Mouse (Mus musculus) ES-E14 (cell line): ENCODE results near the gene Fgf23. TPM values are rescaled to one million over a fixed set of nuclear protein-coding genes. Genes with fewer than 3 reads are reported as not detected.

Source experiments
- DNase-seq: peaks from one replicate; pipeline ENCODE4 v3.0.0-alpha.2; 2013; ENCODE audit warnings: low read depth, low spot score
- H3K27ac ChIP-seq: 2 replicates; pipeline ENCODE4 v1.5.1; 2012; ENCODE audit warnings: low read depth, mild to moderate bottlenecking, low read length, moderate library complexity, mixed read lengths; ENCODE audit not compliant: poor library complexity, insufficient read depth, severe bottlenecking
- H3K36me3 ChIP-seq: 2 replicates; pipeline ENCODE4 v1.6.1; 2012; ENCODE audit warnings: mild to moderate bottlenecking, low read length, moderate library complexity, mixed read lengths; ENCODE audit not compliant: control insufficient read depth, poor library complexity, insufficient read depth, severe bottlenecking
- H3K4me1 ChIP-seq, 2 experiments: fragments of 150-350 bp in 1 of 2; sonication (generic) in 1 of 2; 2 replicates each; pipeline ENCODE4 v1.6.1; 2012; ENCODE audit warnings: low read length in 2 of 2, mild to moderate bottlenecking in 1 of 2, mixed read lengths in 1 of 2; ENCODE audit not compliant: control insufficient read depth in 2 of 2, insufficient read depth in 2 of 2, poor library complexity in 1 of 2
- H3K4me3 ChIP-seq, 2 experiments: fragments of 150-350 bp in 1 of 2; sonication (generic) in 1 of 2; 2 replicates each; pipeline ENCODE4 v1.5.1; 2012; ENCODE audit warnings: low read length in 2 of 2, low read depth in 1 of 2, mild to moderate bottlenecking in 1 of 2, mixed read lengths in 1 of 2; ENCODE audit not compliant: insufficient read depth in 1 of 2, poor library complexity in 1 of 2, severe bottlenecking in 1 of 2
- H3K9ac ChIP-seq: 2 replicates; pipeline ENCODE4 v1.6.1; 2012; ENCODE audit warnings: low read depth, mild to moderate bottlenecking, low read length, mixed read lengths; ENCODE audit not compliant: poor library complexity, insufficient read depth, severe bottlenecking
- H3K9me3 ChIP-seq: fragments of 150-350 bp; sonication (generic); 2 replicates; pipeline ENCODE4 v1.6.1; 2012; ENCODE audit warnings: low read depth, mild to moderate bottlenecking, low read length; ENCODE audit not compliant: control insufficient read depth, insufficient read depth
- CHD2 ChIP-seq: IDR thresholded peaks from 2 replicates; pipeline ENCODE4 v1.6.1; 2014; ENCODE audit warnings: mild to moderate bottlenecking, low read depth, low read length, inconsistent platforms
- HCFC1 ChIP-seq: IDR thresholded peaks from 2 replicates; pipeline ENCODE4 v1.6.1; 2012; ENCODE audit warnings: low read length, inconsistent platforms, borderline replicate concordance; ENCODE audit not compliant: insufficient read depth
- MAFK ChIP-seq: IDR thresholded peaks from 2 replicates; pipeline ENCODE4 v1.6.1; 2014; ENCODE audit warnings: mild to moderate bottlenecking, low read depth, low read length, inconsistent platforms; ENCODE audit not compliant: insufficient read depth
- ZC3H11A ChIP-seq: IDR thresholded peaks from 2 replicates; pipeline ENCODE4 v1.6.1; 2012; ENCODE audit warnings: low read depth, mild to moderate bottlenecking, inconsistent platforms, low read length, borderline replicate concordance
- ZNF384 ChIP-seq: IDR thresholded peaks from 2 replicates; pipeline ENCODE4 v1.6.1; 2012; ENCODE audit warnings: low read depth, low read length, inconsistent platforms
- in situ Hi-C, 2 experiments: fragments of 600-800 bp; cut with MboI; formaldehyde crosslinking; loops; one replicate each; pipeline ENCODE4 v1.15.1; 2025; ENCODE audit warnings: low sequenced_read_pairs in 2 of 2, inconsistent platforms in 1 of 2; ENCODE audit not compliant: unreplicated experiment in 2 of 2
- total RNA-seq: library from RNA; depleted of rRNA; stranded (reverse); fragments of 300-350 nt; gene quantifications from 2 replicates; pipeline ENCODE4 v1.2.3, GENCODE M21; 2012

Fgf23 gene
- total RNA-seq, 1 experiment = not detected

- peak overlapping the region; percentile 55; the same call in 1 of the 2 replicates for H3K27ac ChIP-seq
Measured at GRCm38 (mm10) chr6:127104396-127105029, 31.8 kb downstream of the Fgf23 start.

GRCm38 (mm10) chr6:127105107-127105506, 32.4 kb downstream of the Fgf23 start:
- peak; percentile 73 for DNase-seq

More at GRCm38 (mm10) chr6:127104396-127105029, 31.8 kb downstream of the Fgf23 start:
- Histone ChIP-seq H3K4me1 (peaks cover 4 to 15% of the 10 kb centered on the region in 2 experiments; a peak in 3 of 4 replicates), H3K9me3 (no peaks in the 10 kb centered on the region), H3K4me3 (no peak overlapping the region; a peak in 1 of 4 replicates), H3K9ac (peak overlapping the region; percentile 53; the same call in 1 of the 2 replicates), H3K36me3 (peaks cover 16% of the 10 kb centered on the region)
- TF ChIP-seq ZNF384 (no peak), HCFC1 (no peak), ZC3H11A (no peak), MAFK (no peak), CHD2 (no peak)
- in situ Hi-C loops = loop anchor here in 1 of 2 experiments (10.0 kb wide), 1 partner anchor 160 kb away; no protein-coding TSS in a partner anchor
- no peak for DNase-seq

GRCm38 (mm10) chr6:127106189-127106588, 33.5 kb downstream of the Fgf23 start:
- Histone ChIP-seq H3K27ac (no peak overlapping the region), H3K4me3 (no peak overlapping the region; a peak in 1 of 4 replicates), H3K4me1 (peaks cover 7 to 17% of the 10 kb centered on the region in 2 experiments), H3K9ac (peak overlapping the region; percentile 5; the same call in 1 of the 2 replicates), H3K9me3 (no peaks in the 10 kb centered on the region), H3K36me3 (peaks cover 7% of the 10 kb centered on the region)
- DNase-seq = no peak
- in situ Hi-C loops = loop anchor here in 1 of 2 experiments (10.0 kb wide), 1 partner anchor 161 kb away; no protein-coding TSS in a partner anchor
- TF ChIP-seq MAFK (no peak), CHD2 (no peak), HCFC1 (no peak), ZNF384 (no peak), ZC3H11A (no peak)

More at GRCm38 (mm10) chr6:127105107-127105506, 32.4 kb downstream of the Fgf23 start:
- in situ Hi-C loops = loop anchor here in 1 of 2 experiments (10.0 kb wide), 1 partner anchor 160 kb away; no protein-coding TSS in a partner anchor
- Histone ChIP-seq H3K4me1 (peaks cover 7 to 17% of the 10 kb centered on the region in 2 experiments), H3K36me3 (peaks cover 16% of the 10 kb centered on the region), H3K9ac (peak overlapping the region; percentile 53; the same call in 1 of the 2 replicates), H3K9me3 (no peaks in the 10 kb centered on the region), H3K4me3 (no peak overlapping the region; a peak in 1 of 4 replicates), H3K27ac (peak overlapping the region; percentile 48; the same call in 1 of the 2 replicates)
- no peak for TF ChIP-seq CHD2
- TF ChIP-seq ZNF384 = no peak
- no peak for TF ChIP-seq ZC3H11A
- TF ChIP-seq MAFK = no peak
- TF ChIP-seq HCFC1 = no peak

GRCm38 (mm10) chr6:127106726-127107125, 34.0 kb downstream of the Fgf23 start:
- DNase-seq = no peak
- Histone ChIP-seq H3K4me1 (peaks cover 7 to 17% of the 10 kb centered on the region in 2 experiments), H3K9me3 (no peaks in the 10 kb centered on the region), H3K9ac (no peak overlapping the region), H3K4me3 (peak overlapping the region in 1 of 2 experiments; percentile 11; a peak in 1 of 4 replicates), H3K36me3 (peaks cover 3% of the 10 kb centered on the region; the same call in 1 of the 2 replicates), H3K27ac (no peak overlapping the region)
- in situ Hi-C loops = loop anchor here in 1 of 2 experiments (10.0 kb wide), 1 partner anchor 162 kb away; no protein-coding TSS in a partner anchor
- TF ChIP-seq HCFC1 (no peak), ZNF384 (no peak), ZC3H11A (no peak), MAFK (no peak), CHD2 (no peak)
